Comparison of ENCODE assay signal across 8 mouse cellular contexts in the genomic region with DNA sequence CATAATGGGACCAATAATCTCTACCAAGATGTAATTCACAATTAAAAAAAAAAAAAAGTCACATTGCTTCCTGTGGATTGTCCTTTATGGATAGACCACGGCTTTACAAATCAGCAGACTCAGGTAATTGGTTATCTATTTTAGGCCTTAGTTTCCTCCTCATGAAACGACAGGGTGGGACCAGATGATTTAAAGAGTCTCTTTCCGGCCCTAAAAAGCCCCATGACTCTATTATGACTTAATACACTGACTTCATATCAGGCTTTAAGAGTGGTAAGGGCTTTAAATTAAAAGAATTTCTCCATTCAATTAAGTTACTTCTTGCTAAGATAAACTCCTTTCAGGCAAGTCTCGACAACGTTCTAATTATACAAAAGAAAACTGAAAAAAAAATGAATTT. TPM values are rescaled to one million over a fixed set of nuclear protein-coding genes. Genes with fewer than 3 reads are reported as not detected.
DNase-seq lines count a peak whose midpoint lies in the region; ATAC-seq lines count a peak whose summit lies in the region.

No protein-coding gene starts in this region.

- no peak for DNase-seq in lung, postnatal 14 days
- no peak for DNase-seq in embryonic facial prominence, embryonic 14.5 days (ENCODE audit: low spot score)
- DNase-seq in limb, embryonic 10.5 days (ENCODE audit: low spot score), result no peak
- DNase-seq in layer of hippocampus, postnatal 10 days (ENCODE audit: low spot score in 2 of 2), result no peak
- no peak for DNase-seq in frontal cortex, adult 2 months (ENCODE audit: extremely low spot score in 1 of 2, low spot score in 1 of 2)
- DNase-seq in embryo, embryonic 10.5 days (ENCODE audit: low spot score), result no peak

- H3K9ac ChIP-seq in lung, embryonic 15.5 days, result peak overlapping the region; percentile 95
- peak overlapping the region; percentile 95 for H3K9ac ChIP-seq in embryonic facial prominence, embryonic 14.5 days (ENCODE audit: low read depth, low read length)
- peak overlapping the region; percentile 96; the same call in 1 of the 2 replicates for H3K9ac ChIP-seq in neural tube, embryonic 15.5 days (replicated peaks)

- no peaks in the 10 kb centered on the region for H3K9me3 ChIP-seq in lung, embryonic 15.5 days
- no peaks in the 10 kb centered on the region for H3K9me3 ChIP-seq in embryonic facial prominence, embryonic 14.5 days (ENCODE audit: control insufficient read depth, low read length)
- H3K9me3 ChIP-seq in limb, embryonic 10.5 days (replicated peaks), result no peaks in the 10 kb centered on the region
- no peaks in the 10 kb centered on the region for H3K9me3 ChIP-seq in neural tube, embryonic 15.5 days (replicated peaks)

- no peak for ATAC-seq in lung, embryonic 15.5 days (ENCODE audit: borderline replicate concordance, extremely low read depth, low FRiP score, low TSS enrichment)
- no peak for ATAC-seq in embryonic facial prominence, embryonic 14.5 days (ENCODE audit: low read depth)
- ATAC-seq in neural tube, embryonic 15.5 days (ENCODE audit: low FRiP score), result no peak

- H3K36me3 ChIP-seq in lung, embryonic 15.5 days, result no peaks in the 10 kb centered on the region
- H3K36me3 ChIP-seq in embryonic facial prominence, embryonic 14.5 days (ENCODE audit: control insufficient read depth, insufficient read depth, low read length), result no peaks in the 10 kb centered on the region
- H3K36me3 ChIP-seq in limb, embryonic 10.5 days, result no peaks in the 10 kb centered on the region
- H3K36me3 ChIP-seq in neural tube, embryonic 15.5 days, result no peaks in the 10 kb centered on the region

- peak overlapping the region; percentile 60 for H3K4me2 ChIP-seq in lung, embryonic 15.5 days
- H3K4me2 ChIP-seq in embryonic facial prominence, embryonic 14.5 days (ENCODE audit: low read depth, low read length), result peak overlapping the region; percentile 74
- H3K4me2 ChIP-seq in neural tube, embryonic 15.5 days, result peak overlapping the region; percentile 71

- no peaks in the 10 kb centered on the region for H3K27me3 ChIP-seq in lung, embryonic 15.5 days
- no peaks in the 10 kb centered on the region for H3K27me3 ChIP-seq in embryonic facial prominence, embryonic 14.5 days (replicated peaks; ENCODE audit: control insufficient read depth, insufficient read depth, low read length)
- H3K27me3 ChIP-seq in limb, embryonic 10.5 days (ENCODE audit: low read depth, poor library complexity, severe bottlenecking), result no peaks in the 10 kb centered on the region
- no peaks in the 10 kb centered on the region for H3K27me3 ChIP-seq in neural tube, embryonic 15.5 days (replicated peaks)

- H3K27ac ChIP-seq in lung, embryonic 15.5 days, result no peak overlapping the region
- no peak overlapping the region for H3K27ac ChIP-seq in embryonic facial prominence, embryonic 14.5 days (replicated peaks; ENCODE audit: low read depth, low read length)
- no peak overlapping the region for H3K27ac ChIP-seq in limb, embryonic 10.5 days
- no peak overlapping the region for H3K27ac ChIP-seq in neural tube, embryonic 15.5 days (replicated peaks)

- 12% methylated on average over 5 of the region's 5 CpGs for WGBS in lung, embryonic 15.5 days
- WGBS in embryonic facial prominence, embryonic 14.5 days, result 24% methylated on average over 5 of the region's 5 CpGs
- WGBS in limb, embryonic 10.5 days, result 52% methylated on average over 5 of the region's 5 CpGs
- 15% methylated on average over 5 of the region's 5 CpGs for WGBS in neural tube, embryonic 15.5 days

- peaks cover 32% of the 10 kb centered on the region for H3K4me1 ChIP-seq in lung, embryonic 15.5 days
- H3K4me1 ChIP-seq in embryonic facial prominence, embryonic 14.5 days (ENCODE audit: control insufficient read depth, insufficient read depth, low read length), result peaks cover 17% of the 10 kb centered on the region
- H3K4me1 ChIP-seq in limb, embryonic 10.5 days, result peaks cover 20% of the 10 kb centered on the region
- H3K4me1 ChIP-seq in neural tube, embryonic 15.5 days, result peaks cover 25% of the 10 kb centered on the region

- H3K4me3 ChIP-seq in lung, embryonic 15.5 days, result peak overlapping the region; percentile 96
- peak overlapping the region; percentile 73 for H3K4me3 ChIP-seq in embryonic facial prominence, embryonic 14.5 days (ENCODE audit: low read depth, low read length)
- H3K4me3 ChIP-seq in limb, embryonic 10.5 days, result peak overlapping the region; percentile 82
- peak overlapping the region; percentile 88 for H3K4me3 ChIP-seq in neural tube, embryonic 15.5 days (replicated peaks)

RNA-seq across cellular contexts. Expression of gene Rap1b, which starts 1.6 kb away (rescaled TPM):
- 212 and 219 TPM in 2 replicates for polyA plus RNA-seq in lung, embryonic 15.5 days (2015; fragmentation: Nextera tagmentation; extraction: Ambion mirVana)
- 202 and 204 TPM in 2 replicates for polyA plus RNA-seq in embryonic facial prominence, embryonic 14.5 days (2014; fragmentation: Nextera tagmentation; extraction: Ambion mirVana)
- polyA plus RNA-seq in limb, embryonic 10.5 days (2016; fragmentation: Nextera tagmentation; extraction: Ambion mirVana), result 138 and 146 TPM in 2 replicates
- 165 and 174 TPM in 2 replicates for polyA plus RNA-seq in neural tube, embryonic 15.5 days (2015; fragmentation: Nextera tagmentation; extraction: Ambion mirVana)
- 10 to 100 TPM; 97.5 to 99.8 TPM for total RNA-seq in layer of hippocampus, postnatal 10 days (2021)
- 68.3 and 70.7 TPM in 2 replicates for polyA plus RNA-seq in frontal cortex, adult 2 months (2012; rRNA removed)

RNA-seq across cellular contexts. Expression of gene Nup107, which starts 51.8 kb away (rescaled TPM):
- 74.7 and 75.8 TPM in 2 replicates for polyA plus RNA-seq in lung, embryonic 15.5 days (2015; fragmentation: Nextera tagmentation; extraction: Ambion mirVana)
- 50.6 and 59.6 TPM in 2 replicates for polyA plus RNA-seq in embryonic facial prominence, embryonic 14.5 days (2014; fragmentation: Nextera tagmentation; extraction: Ambion mirVana)
- 109 and 111 TPM in 2 replicates for polyA plus RNA-seq in limb, embryonic 10.5 days (2016; fragmentation: Nextera tagmentation; extraction: Ambion mirVana)
- polyA plus RNA-seq in neural tube, embryonic 15.5 days (2015; fragmentation: Nextera tagmentation; extraction: Ambion mirVana), result 28.2 and 34.6 TPM in 2 replicates
- total RNA-seq in layer of hippocampus, postnatal 10 days (2021), result 10 to 100 TPM; 17.3 to 20.7 TPM
- polyA plus RNA-seq in frontal cortex, adult 2 months (2012; rRNA removed), result 16.0 and 17.8 TPM in 2 replicates
